Mouse (Mus musculus) midbrain, embryonic 14.5 days (tissue): ENCODE results near the gene Cntnap5c. TPM values are rescaled to one million over a fixed set of nuclear protein-coding genes. Genes with fewer than 3 reads are reported as not detected.

Source experiments
- ATAC-seq: fragments of 200-750 bp; cut with Nextera tagmentation; 2 replicates; pipeline ENCODE4 v1.8.0; 2017; ENCODE audit warnings: moderate number of reproducible peaks, moderate library complexity; ENCODE audit not compliant: low FRiP score, low TSS enrichment
- DNase-seq: peaks from one replicate; pipeline ENCODE4 v3.0.0-alpha.2; 2015
- H3K27ac ChIP-seq: fragments of 300-500 bp; sonication (generic); replicated peaks from 2 replicates; pipeline ENCODE4 v1.5.1; 2014; ENCODE audit warnings: mild to moderate bottlenecking, low read depth, low read length, moderate library complexity
- H3K27me3 ChIP-seq: fragments of 300-500 bp; sonication (generic); 2 replicates; pipeline ENCODE4 v1.6.1; 2014; ENCODE audit warnings: low read length, control low read depth, mixed read lengths; ENCODE audit not compliant: control insufficient read depth, insufficient read depth
- H3K36me3 ChIP-seq: fragments of 300-500 bp; sonication (generic); 2 replicates; pipeline ENCODE4 v1.6.1; 2014; ENCODE audit warnings: low read length, control low read depth; ENCODE audit not compliant: control insufficient read depth, insufficient read depth
- H3K4me1 ChIP-seq: fragments of 300-500 bp; sonication (generic); 2 replicates; pipeline ENCODE4 v1.6.1; 2014; ENCODE audit warnings: mild to moderate bottlenecking, antibody characterized with exemption, low read length, control low read depth; ENCODE audit not compliant: control insufficient read depth, insufficient read depth
- H3K4me2 ChIP-seq: fragments of 300-500 bp; sonication (generic); 2 replicates; pipeline ENCODE4 v1.6.1; 2014; ENCODE audit warnings: mild to moderate bottlenecking, low read length, moderate library complexity
- H3K4me3 ChIP-seq: fragments of 300-500 bp; sonication (generic); replicated peaks from 2 replicates; pipeline ENCODE4 v1.5.1; 2014; ENCODE audit warnings: low read depth, low read length
- H3K9ac ChIP-seq: fragments of 300-500 bp; sonication (generic); replicated peaks from 2 replicates; pipeline ENCODE4 v1.6.1; 2014; ENCODE audit warnings: mild to moderate bottlenecking, low read length, moderate library complexity
- H3K9me3 ChIP-seq: fragments of 300-500 bp; sonication (generic); 2 replicates; pipeline ENCODE4 v1.6.1; 2016; ENCODE audit warnings: low read length, control low read depth, mixed read lengths; ENCODE audit not compliant: control insufficient read depth
- WGBS: fragments of 180-500 bp; shearing (Covaris S2); extraction: QIAGEN DNeasy Blood & Tissue Kit; methylation state at CpG from one replicate; pipeline ENCODE4 v1.1.7; 2014; 5-methylcytosine and 5-hydroxymethylcytosine counted together
- polyA plus RNA-seq: library from polyadenylated mRNA; unstranded; fragments of >200 nt; fragmentation: Nextera tagmentation; extraction: Ambion mirVana; gene quantifications from 2 replicates; pipeline ENCODE4 v1.2.1, GENCODE M21; 2014

Gene Cntnap5c
- polyA plus RNA-seq, 1 experiment from 2014 or later = 1.8 TPM

- 43% methylated on average over 2 of the region's 2 CpGs for WGBS
- H3K27ac ChIP-seq = no peak overlapping the region
- no peaks in the 10 kb centered on the region for H3K4me1 ChIP-seq
- H3K9me3 ChIP-seq = no peaks in the 10 kb centered on the region
- H3K36me3 ChIP-seq = no peaks in the 10 kb centered on the region
- H3K27me3 ChIP-seq = no peaks in the 10 kb centered on the region
- ATAC-seq = no peak
- no peak overlapping the region for H3K4me3 ChIP-seq
- no peak overlapping the region for H3K4me2 ChIP-seq
- no peak overlapping the region for H3K9ac ChIP-seq
- peak; percentile 21 for DNase-seq
Measured at GRCm38 (mm10) chr17:57988420-57988819, 219.1 kb downstream of the Cntnap5c start.

GRCm38 (mm10) chr17:57996461-57996860 lies 227.1 kb downstream of the Cntnap5c start:
- ATAC-seq (no peak), DNase-seq (no peak)
- H3K36me3 ChIP-seq = no peaks in the 10 kb centered on the region
- no peaks in the 10 kb centered on the region for H3K9me3 ChIP-seq
- H3K27me3 ChIP-seq = no peaks in the 10 kb centered on the region
- no peak overlapping the region for H3K4me3 ChIP-seq
- no peak overlapping the region for H3K9ac ChIP-seq
- H3K4me2 ChIP-seq = no peak overlapping the region
- no peak overlapping the region for H3K27ac ChIP-seq
- WGBS = 10% methylated on average over 1 of the region's 1 CpGs
- H3K4me1 ChIP-seq = no peaks in the 10 kb centered on the region

GRCm38 (mm10) chr17:57999080-57999479 lies 229.7 kb downstream of the Cntnap5c start:
- ATAC-seq (no peak), DNase-seq (no peak)
- H3K27ac ChIP-seq = no peak overlapping the region
- no peak overlapping the region for H3K4me2 ChIP-seq
- 90% methylated on average over 2 of the region's 2 CpGs for WGBS
- no peaks in the 10 kb centered on the region for H3K4me1 ChIP-seq
- no peak overlapping the region for H3K9ac ChIP-seq
- no peaks in the 10 kb centered on the region for H3K27me3 ChIP-seq
- no peaks in the 10 kb centered on the region for H3K9me3 ChIP-seq
- H3K4me3 ChIP-seq = no peak overlapping the region
- H3K36me3 ChIP-seq = no peaks in the 10 kb centered on the region

- no peak overlapping the region for H3K4me3 ChIP-seq
- H3K4me1 ChIP-seq = no peaks in the 10 kb centered on the region
- no peak overlapping the region for H3K27ac ChIP-seq
- no peaks in the 10 kb centered on the region for H3K27me3 ChIP-seq
- no peaks in the 10 kb centered on the region for H3K9me3 ChIP-seq
- no peak overlapping the region for H3K9ac ChIP-seq
- DNase-seq (peak; percentile 18), ATAC-seq (peak; percentile 49; the same call in 1 of the 2 replicates)
- no peak overlapping the region for H3K4me2 ChIP-seq
- H3K36me3 ChIP-seq = no peaks in the 10 kb centered on the region
- 55% methylated on average over 5 of the region's 5 CpGs for WGBS
Measured at GRCm38 (mm10) chr17:58002845-58003244, 233.5 kb downstream of the Cntnap5c start.

GRCm38 (mm10) chr17:58003322-58003721 lies 234.0 kb downstream of the Cntnap5c start:
- peak; percentile 40 for DNase-seq
- ATAC-seq = peak; percentile 62; the same call in 1 of the 2 replicates
- Histone ChIP-seq H3K4me1 (no peaks in the 10 kb centered on the region), H3K27me3 (no peaks in the 10 kb centered on the region), H3K9me3 (no peaks in the 10 kb centered on the region), H3K36me3 (no peaks in the 10 kb centered on the region), H3K27ac (no peak overlapping the region), H3K9ac (no peak overlapping the region), H3K4me3 (no peak overlapping the region), H3K4me2 (no peak overlapping the region)
- WGBS = 19% methylated on average over 1 of the region's 1 CpGs

GRCm38 (mm10) chr17:58004491-58004890 lies 235.1 kb downstream of the Cntnap5c start:
- H3K27me3 ChIP-seq = no peaks in the 10 kb centered on the region
- no peaks in the 10 kb centered on the region for H3K4me1 ChIP-seq
- H3K4me2 ChIP-seq = no peak overlapping the region
- ATAC-seq = no peak
- H3K9me3 ChIP-seq = no peaks in the 10 kb centered on the region
- H3K4me3 ChIP-seq = no peak overlapping the region
- no peak for DNase-seq
- WGBS = 83% methylated on average over 2 of the region's 2 CpGs
- H3K9ac ChIP-seq = no peak overlapping the region
- H3K36me3 ChIP-seq = no peaks in the 10 kb centered on the region
- no peak overlapping the region for H3K27ac ChIP-seq

GRCm38 (mm10) chr17:58041178-58041577 lies 271.8 kb downstream of the Cntnap5c start:
- 78% methylated on average over 2 of the region's 2 CpGs for WGBS
- Histone ChIP-seq H3K27ac (no peak overlapping the region), H3K27me3 (no peaks in the 10 kb centered on the region), H3K9me3 (no peaks in the 10 kb centered on the region), H3K36me3 (no peaks in the 10 kb centered on the region), H3K4me3 (no peak overlapping the region), H3K4me1 (no peaks in the 10 kb centered on the region), H3K9ac (no peak overlapping the region), H3K4me2 (no peak overlapping the region)
- ATAC-seq = no peak
- DNase-seq = no peak

- no peaks in the 10 kb centered on the region for H3K9me3 ChIP-seq
- no peak overlapping the region for H3K27ac ChIP-seq
- ATAC-seq (no peak), DNase-seq (no peak)
- H3K4me1 ChIP-seq = no peaks in the 10 kb centered on the region
- H3K4me2 ChIP-seq = no peak overlapping the region
- H3K4me3 ChIP-seq = no peak overlapping the region
- H3K9ac ChIP-seq = no peak overlapping the region
- H3K27me3 ChIP-seq = no peaks in the 10 kb centered on the region
- no peaks in the 10 kb centered on the region for H3K36me3 ChIP-seq
Measured at GRCm38 (mm10) chr17:58045149-58045548, 275.8 kb downstream of the Cntnap5c start.

GRCm38 (mm10) chr17:58069912-58070311 lies 300.5 kb downstream of the Cntnap5c start:
- DNase-seq (no peak), ATAC-seq (no peak)
- Histone ChIP-seq H3K4me1 (no peaks in the 10 kb centered on the region), H3K9ac (no peak overlapping the region), H3K27me3 (no peaks in the 10 kb centered on the region), H3K36me3 (no peaks in the 10 kb centered on the region), H3K4me3 (no peak overlapping the region), H3K9me3 (no peaks in the 10 kb centered on the region), H3K4me2 (no peak overlapping the region), H3K27ac (no peak overlapping the region)
- 85% methylated on average over 7 of the region's 7 CpGs for WGBS
